Mouse (Mus musculus) ES-CJ7 (cell line): Measurements from ENCODE around the gene Gm28360.
A peak's percentile ranks its signal among the peaks of the same experiment; 100 is the strongest.
"Not testable (repeated sequence)": the region's sequence is repeated elsewhere in the genome, so short reads cannot be mapped to it uniquely, and the experiment has no call there.

Experiments used
- DNase-seq: peaks from one replicate; pipeline ENCODE4 v3.0.0; 2011; ENCODE audit warnings: low read depth, low spot score

The Gm28360 gene

GRCm38 (mm10) chr1:117829781-117830180 lies at the start of gene Gm28360:
Gene Gm28360, plus strand, starts transcription at chr1:117830081.
- DNase-seq = not testable (repeated sequence)

- not testable (repeated sequence) for DNase-seq
Observed at GRCm38 (mm10) chr1:117780833-117781232, 49.0 kb upstream of the Gm28360 start, which contains the start of gene B020011L13Rik. Gene B020011L13Rik, plus strand, starts transcription at chr1:117781133.

GRCm38 (mm10) chr1:117816271-117816670 lies 13.6 kb upstream of the Gm28360 start:
- peak; percentile 65 for DNase-seq

GRCm38 (mm10) chr1:117851718-117852117 lies 21.8 kb downstream of the Gm28360 start:
- not testable (repeated sequence) for DNase-seq
